Mouse (Mus musculus) urinary bladder, postnatal 25 days (tissue): ENCODE data around the gene P3h4.

Source experiments
- DNase-seq: peaks from one replicate; pipeline ENCODE4 v3.0.0; 2022; ENCODE audit warnings: low spot score

The P3h4 gene

GRCm38 (mm10) chr11:100414021-100414913 lies at the start of gene P3h4:
TSS of gene P3h4 (minus strand) at chr11:100414836.
- DNase-seq, result peak; percentile 75

- DNase-seq, result no peak
Observed at GRCm38 (mm10) chr11:100462699-100463098, 48.1 kb upstream of the P3h4 start.

GRCm38 (mm10) chr11:100457711-100458110 lies 43.1 kb upstream of the P3h4 start:
- no peak for DNase-seq

- DNase-seq, result no peak
Observed at GRCm38 (mm10) chr11:100457247-100457646, 42.6 kb upstream of the P3h4 start.

GRCm38 (mm10) chr11:100442625-100443024 lies 28.0 kb upstream of the P3h4 start:
- no peak for DNase-seq

GRCm38 (mm10) chr11:100441797-100442196 lies 27.2 kb upstream of the P3h4 start, which contains the start of the genes Nt5c3b and Klhl10:
TSS of gene Nt5c3b (minus strand) at chr11:100441808.
TSS of gene Klhl10 (plus strand) at chr11:100441917.
- no peak for DNase-seq

- peak; percentile 84 for DNase-seq
Observed at GRCm38 (mm10) chr11:100440691-100441522, 26.3 kb upstream of the P3h4 start.

GRCm38 (mm10) chr11:100437901-100438300 lies 23.3 kb upstream of the P3h4 start:
- DNase-seq, result no peak

- DNase-seq, result no peak
Observed at GRCm38 (mm10) chr11:100435678-100436246, 21.1 kb upstream of the P3h4 start.

- no peak for DNase-seq
Observed at GRCm38 (mm10) chr11:100432002-100432401, 17.4 kb upstream of the P3h4 start.

GRCm38 (mm10) chr11:100430052-100430451 lies 15.4 kb upstream of the P3h4 start:
- no peak for DNase-seq

GRCm38 (mm10) chr11:100428612-100429199 lies 14.1 kb upstream of the P3h4 start:
- DNase-seq, result no peak

- no peak for DNase-seq
Observed at GRCm38 (mm10) chr11:100426820-100427219, 12.2 kb upstream of the P3h4 start.

- peak; percentile 74 for DNase-seq
Observed at GRCm38 (mm10) chr11:100425851-100426250, 11.2 kb upstream of the P3h4 start.

- no peak for DNase-seq
Observed at GRCm38 (mm10) chr11:100423836-100424235, 9.2 kb upstream of the P3h4 start.

GRCm38 (mm10) chr11:100421537-100421936 lies 6.9 kb upstream of the P3h4 start:
- DNase-seq, result no peak

- peak; percentile 59 for DNase-seq
Observed at GRCm38 (mm10) chr11:100414914-100415822, 532 bp upstream of the P3h4 start, which contains the start of gene Fkbp10. TSS of gene Fkbp10 (plus strand) at chr11:100415697.

GRCm38 (mm10) chr11:100413541-100413940 lies 1.1 kb downstream of the P3h4 start:
- no peak for DNase-seq

- DNase-seq, result no peak
Observed at GRCm38 (mm10) chr11:100411736-100412135, 2.9 kb downstream of the P3h4 start.

GRCm38 (mm10) chr11:100409686-100410085 lies 5.0 kb downstream of the P3h4 start:
- DNase-seq, result no peak
